Mouse (Mus musculus) testis, postnatal 14 days (tissue): ENCODE measurements at regions not wholly inside any gene's neighbourhood (a gene's known extent, or its start where the extent isn't known, plus 50 kb on each side); places are given as distances from the start of the nearest gene placed in this dataset.
A peak's percentile ranks its signal among the peaks of the same experiment; 100 is the strongest.
"Not testable (repeated sequence)": the region's sequence is repeated elsewhere in the genome, so short reads cannot be mapped to it uniquely, and the experiment has no call there.

ENCODE experiments used
- DNase-seq: peaks from one replicate; pipeline ENCODE4 v3.0.0; 2021; ENCODE audit warnings: low spot score

- no peak for DNase-seq
These were observed 153.8 kb downstream of the Cd109 start for GRCm38 (mm10) chr9:78769168-78769567.

- no peak for DNase-seq
These were observed 158.6 kb downstream of the Cd109 start for GRCm38 (mm10) chr9:78773936-78774335.

GRCm38 (mm10) chr9:78775462-78775861, 160.1 kb downstream of the Cd109 start:
- DNase-seq: no peak

- no peak for DNase-seq
These were observed 165.2 kb downstream of the Cd109 start for GRCm38 (mm10) chr9:78780595-78780994.

GRCm38 (mm10) chr9:78782297-78782696, 167.0 kb downstream of the Cd109 start:
- no peak for DNase-seq

- DNase-seq: no peak
These were observed 167.5 kb downstream of the Cd109 start for GRCm38 (mm10) chr9:78782860-78783259.

- DNase-seq: no peak
These were observed 172.5 kb downstream of the Cd109 start for GRCm38 (mm10) chr9:78787866-78788265.

GRCm38 (mm10) chr9:78789703-78790102, 174.4 kb downstream of the Cd109 start:
- no peak for DNase-seq

GRCm38 (mm10) chr9:78790155-78790554, 174.8 kb downstream of the Cd109 start:
- DNase-seq: no peak

- no peak for DNase-seq
These were observed 180.5 kb downstream of the Cd109 start for GRCm38 (mm10) chr9:78795801-78796200.

GRCm38 (mm10) chr9:78817221-78817620, 201.9 kb downstream of the Cd109 start:
- no peak for DNase-seq

- DNase-seq: peak; percentile 21
These were observed 206.3 kb downstream of the Cd109 start for GRCm38 (mm10) chr9:78821554-78822212.

GRCm38 (mm10) chr9:78844969-78845683, 229.8 kb downstream of the Cd109 start:
- DNase-seq: peak; percentile 5

GRCm38 (mm10) chr9:78846110-78846509, 230.8 kb downstream of the Cd109 start:
- DNase-seq: no peak

GRCm38 (mm10) chr9:78847890-78848563, 232.7 kb downstream of the Cd109 start:
- no peak for DNase-seq

GRCm38 (mm10) chr9:78848564-78848893, 233.2 kb downstream of the Cd109 start:
- DNase-seq: not testable (repeated sequence)

GRCm38 (mm10) chr9:78856981-78857380, 241.6 kb downstream of the Cd109 start:
- no peak for DNase-seq

- no peak for DNase-seq
These were observed 244.6 kb downstream of the Cd109 start for GRCm38 (mm10) chr9:78859956-78860355.

- DNase-seq: no peak
These were observed 257.2 kb downstream of the Cd109 start for GRCm38 (mm10) chr9:78872561-78872960.

GRCm38 (mm10) chr9:78879955-78880642, 264.8 kb downstream of the Cd109 start:
- peak; percentile 13 for DNase-seq

- DNase-seq: no peak
These were observed 265.4 kb downstream of the Cd109 start for GRCm38 (mm10) chr9:78880643-78881306.

- DNase-seq: no peak
These were observed 266.0 kb downstream of the Cd109 start for GRCm38 (mm10) chr9:78881307-78881790.
